Mouse (Mus musculus) embryonic facial prominence, embryonic 15.5 days (tissue): ENCODE results near the gene Sft2d2. TPM values are rescaled to one million over a fixed set of nuclear protein-coding genes. Genes with fewer than 3 reads are reported as not detected.

Experiments
- ATAC-seq: fragments of 200-750 bp; cut with Nextera tagmentation; 2 replicates; pipeline ENCODE4 v1.8.0; 2017; ENCODE audit warnings: low read depth, moderate TSS enrichment; ENCODE audit not compliant: insufficient number of reproducible peaks, low FRiP score, low TSS enrichment
- H3K27ac ChIP-seq: fragments of 300-500 bp; sonication (generic); replicated peaks from 2 replicates; pipeline ENCODE4 v1.5.1; 2015; ENCODE audit warnings: mild to moderate bottlenecking, inconsistent platforms
- H3K27me3 ChIP-seq: fragments of 300-500 bp; sonication (generic); 2 replicates; pipeline ENCODE4 v1.6.1; 2015; ENCODE audit warnings: inconsistent platforms
- H3K36me3 ChIP-seq: fragments of 300-500 bp; sonication (generic); 2 replicates; pipeline ENCODE4 v1.6.1; 2015; ENCODE audit warnings: mild to moderate bottlenecking, inconsistent platforms
- H3K4me1 ChIP-seq: fragments of 300-500 bp; sonication (generic); 2 replicates; pipeline ENCODE4 v1.6.1; 2015; ENCODE audit warnings: inconsistent platforms
- H3K4me2 ChIP-seq: fragments of 300-500 bp; sonication (generic); replicated peaks from 2 replicates; pipeline ENCODE4 v1.6.1; 2015; ENCODE audit warnings: mild to moderate bottlenecking, inconsistent platforms
- H3K4me3 ChIP-seq: fragments of 300-500 bp; sonication (generic); replicated peaks from 2 replicates; pipeline ENCODE4 v1.5.1; 2015; ENCODE audit warnings: mild to moderate bottlenecking, inconsistent platforms
- H3K9ac ChIP-seq: fragments of 300-500 bp; sonication (generic); 2 replicates; pipeline ENCODE4 v1.6.1; 2015; ENCODE audit warnings: inconsistent platforms
- H3K9me3 ChIP-seq: fragments of 300-500 bp; sonication (generic); replicated peaks from 2 replicates; pipeline ENCODE4 v1.6.1; 2016; ENCODE audit warnings: inconsistent platforms
- WGBS: fragments of 180-500 bp; shearing (Covaris S2); methylation state at CpG from one replicate; pipeline ENCODE4 v1.1.7; 2015; 5-methylcytosine and 5-hydroxymethylcytosine counted together
- polyA plus RNA-seq: library from polyadenylated mRNA; unstranded; fragments of >200 nt; fragmentation: Nextera tagmentation; extraction: Ambion mirVana; gene quantifications from 2 replicates; pipeline ENCODE4 v1.2.1, GENCODE M21; 2015

Sft2d2 gene
- polyA plus RNA-seq, 1 experiment from 2014 or later, result 18.3 TPM

DNA sequence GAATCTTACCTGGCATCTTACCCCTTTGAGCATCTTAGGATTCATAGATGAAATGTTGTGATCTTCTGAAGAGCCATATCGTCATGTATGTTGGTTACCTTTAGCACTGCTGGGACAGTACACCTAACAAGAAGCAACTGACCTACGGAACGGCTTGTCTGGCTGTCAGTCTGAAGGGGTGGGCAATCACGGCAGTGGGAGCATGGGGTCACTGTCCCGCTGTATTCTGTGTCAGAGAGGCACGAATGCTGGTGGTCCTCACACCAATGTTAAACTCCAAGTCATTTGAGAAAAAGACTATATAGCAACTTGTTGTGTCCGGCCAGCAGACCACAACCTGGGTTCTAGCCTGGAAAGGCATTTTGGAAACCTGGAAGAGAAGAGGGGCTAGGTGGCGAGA, 23.0 kb downstream of the Sft2d2 start:
- H3K9ac ChIP-seq, result no peak overlapping the region
- no peaks in the 10 kb centered on the region for H3K36me3 ChIP-seq
- no peaks in the 10 kb centered on the region for H3K4me1 ChIP-seq
- no peaks in the 10 kb centered on the region for H3K27me3 ChIP-seq
- 79% methylated on average over 8 of the region's 8 CpGs for WGBS
- H3K4me2 ChIP-seq, result no peak overlapping the region
- no peak for ATAC-seq
- no peaks in the 10 kb centered on the region for H3K9me3 ChIP-seq
- H3K4me3 ChIP-seq, result no peak overlapping the region
- H3K27ac ChIP-seq, result no peak overlapping the region

DNA sequence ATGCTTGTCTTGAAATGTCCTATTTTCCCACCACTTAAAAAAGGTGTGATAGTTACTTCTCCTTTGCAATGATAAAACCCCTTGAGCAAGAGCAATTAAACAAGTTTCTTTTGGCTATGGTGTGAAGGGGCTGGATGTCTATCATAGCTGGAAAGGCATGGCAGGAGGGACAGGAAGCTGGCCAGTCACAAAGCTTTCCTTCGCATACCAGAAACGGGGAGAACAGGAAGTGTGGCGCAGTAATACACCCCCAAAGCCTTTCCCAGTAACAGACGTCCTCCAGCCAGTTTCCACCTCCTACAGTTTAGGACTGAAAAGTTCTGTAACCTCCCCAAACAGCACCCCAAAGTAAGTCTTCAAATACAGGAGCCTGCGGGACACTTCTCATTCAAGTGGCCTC, 24.1 kb downstream of the Sft2d2 start:
- no peaks in the 10 kb centered on the region for H3K4me1 ChIP-seq
- no peak for ATAC-seq
- H3K9ac ChIP-seq, result no peak overlapping the region
- no peaks in the 10 kb centered on the region for H3K36me3 ChIP-seq
- no peak overlapping the region for H3K27ac ChIP-seq
- WGBS, result 67% methylated on average over 5 of the region's 5 CpGs
- H3K4me2 ChIP-seq, result no peak overlapping the region
- no peaks in the 10 kb centered on the region for H3K27me3 ChIP-seq
- no peaks in the 10 kb centered on the region for H3K9me3 ChIP-seq
- H3K4me3 ChIP-seq, result no peak overlapping the region

DNA sequence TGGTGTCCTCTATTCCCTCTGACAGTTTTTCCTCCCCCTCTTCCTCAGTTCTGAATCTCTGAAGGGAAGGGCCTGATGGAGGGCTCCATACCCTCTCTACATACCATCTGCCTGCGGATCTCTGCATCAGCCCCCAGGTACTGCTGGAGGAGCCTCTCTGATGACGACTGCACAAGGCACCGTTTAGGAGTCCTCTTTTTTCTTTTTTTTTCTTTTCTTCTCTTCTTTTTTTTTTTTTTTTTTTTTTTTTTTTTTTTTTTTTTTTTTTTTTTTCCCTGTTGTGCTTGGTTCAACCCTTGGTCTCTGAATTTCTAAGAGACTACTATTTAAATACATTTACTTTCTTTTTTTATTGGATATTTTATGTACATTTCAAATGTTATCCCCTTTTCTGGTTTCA, 24.8 kb downstream of the Sft2d2 start:
- WGBS, result 70% methylated on average over 3 of the region's 3 CpGs
- no peak for ATAC-seq
- no peaks in the 10 kb centered on the region for H3K4me1 ChIP-seq
- no peaks in the 10 kb centered on the region for H3K9me3 ChIP-seq
- no peak overlapping the region for H3K4me2 ChIP-seq
- H3K4me3 ChIP-seq, result no peak overlapping the region
- H3K9ac ChIP-seq, result no peak overlapping the region
- H3K27ac ChIP-seq, result no peak overlapping the region
- no peaks in the 10 kb centered on the region for H3K27me3 ChIP-seq
- no peaks in the 10 kb centered on the region for H3K36me3 ChIP-seq

DNA sequence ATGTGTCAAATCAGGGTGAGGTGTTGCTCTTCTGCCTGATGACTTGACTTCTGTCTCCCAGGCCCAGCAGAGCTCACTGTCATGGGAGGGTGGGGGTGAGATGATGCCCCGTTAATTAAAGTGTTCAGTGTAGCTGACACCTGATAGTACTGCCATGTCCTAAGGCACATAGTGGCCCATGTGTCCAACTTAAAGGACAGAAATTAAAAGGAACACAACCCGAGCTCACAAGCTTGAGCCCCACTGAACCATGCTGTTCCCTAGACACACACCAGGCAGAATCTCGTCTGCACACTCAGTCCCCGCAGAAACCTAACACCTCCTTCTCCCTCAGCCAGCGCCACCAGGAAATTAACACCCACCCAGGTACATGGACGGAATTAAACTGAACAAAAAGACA, 29.3 kb downstream of the Sft2d2 start:
- H3K27me3 ChIP-seq, result no peaks in the 10 kb centered on the region
- no peaks in the 10 kb centered on the region for H3K36me3 ChIP-seq
- H3K9me3 ChIP-seq, result no peaks in the 10 kb centered on the region
- ATAC-seq, result no peak
- no peak overlapping the region for H3K27ac ChIP-seq
- H3K9ac ChIP-seq, result no peak overlapping the region
- H3K4me2 ChIP-seq, result no peak overlapping the region
- no peaks in the 10 kb centered on the region for H3K4me1 ChIP-seq
- 45% methylated on average over 6 of the region's 6 CpGs for WGBS
- no peak overlapping the region for H3K4me3 ChIP-seq

DNA sequence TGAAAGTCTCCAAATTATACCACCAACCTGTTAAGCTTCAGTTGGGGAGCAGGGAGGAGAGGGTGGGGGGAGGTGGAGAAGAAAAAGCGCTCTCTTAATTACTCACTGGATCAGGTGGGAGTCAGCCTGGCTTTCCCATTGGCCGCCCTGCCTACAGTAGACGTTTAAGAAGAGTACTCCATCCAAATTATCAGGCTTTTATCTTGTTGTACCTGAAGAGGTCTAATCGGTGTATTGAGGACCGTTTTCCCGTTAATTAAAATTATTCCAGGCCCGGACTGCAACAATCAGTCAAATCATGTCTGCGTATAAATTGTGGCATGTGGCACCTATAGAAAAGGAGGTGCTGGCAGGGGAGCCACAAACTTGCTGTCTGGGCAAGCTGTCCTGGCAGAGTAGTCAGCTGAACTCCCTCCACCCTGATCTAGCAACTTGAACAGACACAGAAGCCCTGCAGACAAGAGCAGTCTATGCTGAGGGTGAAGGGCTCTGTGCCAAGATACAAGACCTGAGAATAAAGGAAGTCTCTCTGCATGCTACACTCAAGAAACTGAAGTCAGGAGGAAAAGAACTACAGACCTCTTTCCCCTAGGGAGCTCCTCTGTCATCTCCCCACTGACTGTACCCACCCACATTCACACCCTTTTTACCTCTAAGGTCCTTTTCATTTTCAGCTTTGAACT, 33.4 kb downstream of the Sft2d2 start, which contains the start of gene Tbx19:
Gene Tbx19, minus strand, starts transcription at position 51 of the 683 bp plus-strand sequence.
- Histone ChIP-seq H3K9me3 (no peaks in the 10 kb centered on the region), H3K27me3 (no peaks in the 10 kb centered on the region), H3K4me1 (no peaks in the 10 kb centered on the region), H3K27ac (no peak within 1 kb of the TSS), H3K4me2 (no peak within 1 kb of the TSS), H3K36me3 (no peaks in the 10 kb centered on the region), H3K4me3 (no peak within 1 kb of the TSS), H3K9ac (no peak within 1 kb of the TSS)
- no peak for ATAC-seq
- 81% methylated on average over 8 of the region's 8 CpGs for WGBS

DNA sequence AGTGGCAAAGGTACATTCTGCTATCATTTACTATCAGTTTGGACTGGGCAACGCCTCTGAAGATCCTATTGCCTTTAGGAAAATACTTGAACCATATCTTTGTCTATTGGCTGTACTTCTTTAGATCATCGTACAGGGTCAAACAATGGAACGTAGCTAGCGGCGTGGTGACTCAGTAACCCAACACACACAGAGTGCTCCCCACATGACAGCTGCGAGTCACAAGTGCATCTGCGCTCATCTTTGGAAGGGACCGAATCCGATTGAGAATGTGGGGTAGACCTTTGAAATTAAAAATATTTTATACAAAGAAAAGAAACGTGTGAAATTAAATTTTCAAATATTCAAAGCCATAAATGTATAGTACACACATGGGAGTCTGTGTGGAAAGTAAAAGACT, 35.4 kb downstream of the Sft2d2 start:
- ATAC-seq, result no peak
- Histone ChIP-seq H3K4me2 (no peak overlapping the region), H3K9ac (no peak overlapping the region), H3K27me3 (no peaks in the 10 kb centered on the region), H3K27ac (no peak overlapping the region), H3K4me1 (no peaks in the 10 kb centered on the region), H3K9me3 (no peaks in the 10 kb centered on the region), H3K36me3 (no peaks in the 10 kb centered on the region), H3K4me3 (no peak overlapping the region)
- WGBS, result 72% methylated on average over 10 of the region's 10 CpGs

DNA sequence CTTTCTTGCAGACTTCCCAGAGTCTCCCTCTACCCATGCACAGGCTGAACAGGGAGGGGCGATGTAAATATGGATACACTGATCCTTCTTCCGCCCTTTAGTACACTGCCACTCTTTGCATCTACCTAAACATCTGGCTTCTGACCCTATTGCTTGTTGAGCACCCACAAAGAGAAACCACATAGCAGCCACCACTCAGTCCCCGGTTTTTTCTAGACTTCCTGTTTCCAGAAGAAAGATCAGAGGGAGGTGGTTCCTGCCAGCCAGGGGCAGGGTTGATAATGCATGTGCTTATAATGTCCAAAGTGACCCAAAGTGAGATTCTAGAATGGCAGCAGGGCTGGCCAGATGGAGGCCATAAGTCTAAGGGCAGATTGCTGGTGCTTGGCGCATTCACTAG, 40.1 kb downstream of the Sft2d2 start:
- H3K27me3 ChIP-seq, result no peaks in the 10 kb centered on the region
- no peak overlapping the region for H3K27ac ChIP-seq
- H3K4me3 ChIP-seq, result no peak overlapping the region
- H3K36me3 ChIP-seq, result no peaks in the 10 kb centered on the region
- H3K9me3 ChIP-seq, result no peaks in the 10 kb centered on the region
- H3K4me1 ChIP-seq, result no peaks in the 10 kb centered on the region
- 78% methylated on average over 4 of the region's 4 CpGs for WGBS
- no peak for ATAC-seq
- no peak overlapping the region for H3K4me2 ChIP-seq
- no peak overlapping the region for H3K9ac ChIP-seq

DNA sequence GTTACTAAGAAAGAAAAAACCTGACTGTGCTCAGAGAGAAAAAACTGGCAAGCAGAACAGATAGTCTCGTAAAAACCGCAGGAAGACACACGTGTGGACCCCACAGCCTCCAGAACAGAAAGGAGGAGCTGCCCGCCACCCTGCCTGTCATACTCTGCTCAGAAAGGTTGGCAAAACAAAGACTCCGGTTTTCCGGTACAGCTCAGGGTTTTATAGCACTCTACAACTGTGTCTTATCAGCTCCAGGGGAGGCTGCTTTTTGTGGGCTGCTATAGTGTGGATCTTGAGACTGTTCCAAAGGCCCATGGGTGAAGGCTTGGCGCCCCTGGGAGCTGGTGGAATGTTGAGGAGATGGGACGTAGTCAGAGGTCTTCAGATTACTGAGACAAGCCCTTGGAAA, 43.0 kb downstream of the Sft2d2 start:
- Histone ChIP-seq H3K27me3 (no peaks in the 10 kb centered on the region), H3K36me3 (no peaks in the 10 kb centered on the region)
- ATAC-seq, result no peak

DNA sequence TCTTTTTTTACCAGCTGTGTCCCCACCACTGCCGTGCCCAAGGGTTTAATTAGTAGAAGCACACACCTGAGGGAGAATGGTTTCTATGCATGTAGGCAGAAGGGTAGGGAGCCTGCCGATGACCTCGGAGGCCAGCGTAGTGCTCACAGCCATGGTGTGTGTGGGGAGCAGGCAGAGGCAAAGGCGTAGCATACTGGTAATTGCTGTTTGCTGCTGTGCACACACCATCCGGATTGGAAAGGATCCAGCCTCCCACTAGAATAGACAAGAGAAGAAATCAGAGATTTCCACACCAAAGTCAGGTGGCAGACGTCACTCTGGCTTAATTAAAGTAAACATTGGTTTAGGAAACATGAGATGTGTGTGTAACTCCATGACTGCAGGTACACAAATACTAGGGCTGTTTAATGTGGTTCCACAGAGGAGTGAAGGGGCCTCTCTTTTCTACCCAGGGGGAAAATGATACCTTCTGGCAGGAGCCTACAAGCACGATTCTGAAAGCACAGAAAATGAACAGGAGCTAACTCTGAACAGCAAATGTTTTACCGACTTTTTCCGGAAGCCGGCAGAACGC, 51.8 kb downstream of the Sft2d2 start:
- Histone ChIP-seq H3K9ac (no peak overlapping the region), H3K27me3 (no peaks in the 10 kb centered on the region), H3K9me3 (no peaks in the 10 kb centered on the region), H3K4me3 (no peak overlapping the region), H3K27ac (no peak overlapping the region), H3K4me2 (no peak overlapping the region), H3K36me3 (no peaks in the 10 kb centered on the region), H3K4me1 (no peaks in the 10 kb centered on the region)
- WGBS, result 48% methylated on average over 12 of the region's 12 CpGs
- ATAC-seq, result peak; percentile 69; the same call in 1 of the 2 replicates

More for the DNA sequence above, 43.0 kb downstream of the Sft2d2 start:
- Histone ChIP-seq H3K4me3 (no peak overlapping the region), H3K4me2 (no peak overlapping the region), H3K9me3 (no peaks in the 10 kb centered on the region), H3K4me1 (no peaks in the 10 kb centered on the region), H3K9ac (no peak overlapping the region), H3K27ac (no peak overlapping the region)
- 81% methylated on average over 8 of the region's 8 CpGs for WGBS

DNA sequence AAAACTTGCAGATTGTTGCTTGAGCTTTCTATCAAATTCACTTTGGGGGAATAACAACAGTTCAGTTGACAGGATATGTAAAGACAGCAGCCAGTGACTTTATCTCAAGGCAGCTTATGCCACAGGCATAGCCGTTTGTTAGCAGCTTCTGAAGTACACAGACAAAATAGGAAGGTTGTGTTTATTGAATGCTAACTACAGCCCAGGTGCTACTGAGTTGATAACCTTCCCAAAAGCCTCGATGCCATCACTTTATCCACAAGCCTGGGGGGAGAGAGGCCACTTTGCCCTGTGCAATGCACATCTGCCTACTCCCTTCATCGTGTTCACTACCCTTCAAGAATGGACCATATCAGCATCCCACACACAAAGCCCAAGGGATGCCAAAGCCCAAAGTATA, 54.0 kb downstream of the Sft2d2 start:
- Histone ChIP-seq H3K9me3 (no peaks in the 10 kb centered on the region), H3K4me1 (no peaks in the 10 kb centered on the region), H3K27me3 (no peaks in the 10 kb centered on the region), H3K9ac (no peak overlapping the region), H3K4me2 (no peak overlapping the region), H3K36me3 (no peaks in the 10 kb centered on the region), H3K27ac (no peak overlapping the region), H3K4me3 (no peak overlapping the region)
- no peak for ATAC-seq
- 76% methylated on average over 3 of the region's 3 CpGs for WGBS

DNA sequence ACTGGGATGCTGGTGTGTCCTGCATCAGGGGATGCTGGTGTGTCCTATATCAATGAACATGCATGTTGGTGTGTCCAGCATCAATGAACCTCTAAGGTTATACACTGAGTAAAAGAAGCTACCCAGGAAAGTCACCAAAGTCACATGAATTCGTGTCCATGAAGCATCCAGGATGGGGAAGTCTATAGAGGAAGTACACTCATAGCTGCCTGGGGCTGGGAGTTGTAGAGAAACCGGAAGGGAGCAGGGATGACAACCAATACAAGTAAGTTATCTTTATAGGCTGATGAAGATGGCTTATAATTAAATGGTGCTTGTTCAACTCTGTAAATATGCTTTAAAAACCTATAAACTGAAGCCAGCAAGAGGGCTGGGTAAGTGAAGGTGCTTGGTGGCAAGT, 60.4 kb downstream of the Sft2d2 start:
- Histone ChIP-seq H3K27ac (no peak overlapping the region), H3K9me3 (no peaks in the 10 kb centered on the region), H3K4me3 (no peak overlapping the region), H3K4me2 (no peak overlapping the region), H3K36me3 (no peaks in the 10 kb centered on the region), H3K4me1 (no peaks in the 10 kb centered on the region), H3K9ac (no peak overlapping the region), H3K27me3 (no peaks in the 10 kb centered on the region)
- WGBS, result 58% methylated on average over 2 of the region's 2 CpGs
- ATAC-seq, result no peak

DNA sequence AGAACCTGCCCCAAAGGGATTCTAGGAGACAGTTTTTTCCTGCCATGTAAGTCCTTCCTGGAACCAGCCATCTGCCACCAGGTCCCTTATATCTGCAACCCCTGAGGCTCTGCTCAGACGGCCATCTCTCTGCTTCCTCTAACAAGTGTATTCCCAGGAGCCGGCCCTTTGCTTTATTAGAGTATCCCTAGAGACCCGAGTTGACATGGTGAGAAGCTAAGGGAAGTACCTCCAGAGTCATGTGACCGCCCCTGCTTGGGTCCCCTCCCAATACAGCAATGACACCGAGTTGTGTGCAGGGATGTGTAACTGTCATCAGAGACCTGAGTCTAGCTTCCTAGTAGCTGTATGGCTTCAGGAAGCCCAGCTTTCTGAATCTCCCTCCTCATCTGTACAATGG, 61.0 kb downstream of the Sft2d2 start:
- Histone ChIP-seq H3K27ac (no peak overlapping the region), H3K36me3 (no peaks in the 10 kb centered on the region), H3K4me3 (no peak overlapping the region), H3K4me1 (no peaks in the 10 kb centered on the region), H3K4me2 (no peak overlapping the region), H3K9me3 (no peaks in the 10 kb centered on the region), H3K9ac (no peak overlapping the region), H3K27me3 (no peaks in the 10 kb centered on the region)
- peak; percentile 65; the same call in 1 of the 2 replicates for ATAC-seq
- 68% methylated on average over 5 of the region's 5 CpGs for WGBS
